ENCODE assay signal across 8 mouse cellular contexts in the genomic region with DNA sequence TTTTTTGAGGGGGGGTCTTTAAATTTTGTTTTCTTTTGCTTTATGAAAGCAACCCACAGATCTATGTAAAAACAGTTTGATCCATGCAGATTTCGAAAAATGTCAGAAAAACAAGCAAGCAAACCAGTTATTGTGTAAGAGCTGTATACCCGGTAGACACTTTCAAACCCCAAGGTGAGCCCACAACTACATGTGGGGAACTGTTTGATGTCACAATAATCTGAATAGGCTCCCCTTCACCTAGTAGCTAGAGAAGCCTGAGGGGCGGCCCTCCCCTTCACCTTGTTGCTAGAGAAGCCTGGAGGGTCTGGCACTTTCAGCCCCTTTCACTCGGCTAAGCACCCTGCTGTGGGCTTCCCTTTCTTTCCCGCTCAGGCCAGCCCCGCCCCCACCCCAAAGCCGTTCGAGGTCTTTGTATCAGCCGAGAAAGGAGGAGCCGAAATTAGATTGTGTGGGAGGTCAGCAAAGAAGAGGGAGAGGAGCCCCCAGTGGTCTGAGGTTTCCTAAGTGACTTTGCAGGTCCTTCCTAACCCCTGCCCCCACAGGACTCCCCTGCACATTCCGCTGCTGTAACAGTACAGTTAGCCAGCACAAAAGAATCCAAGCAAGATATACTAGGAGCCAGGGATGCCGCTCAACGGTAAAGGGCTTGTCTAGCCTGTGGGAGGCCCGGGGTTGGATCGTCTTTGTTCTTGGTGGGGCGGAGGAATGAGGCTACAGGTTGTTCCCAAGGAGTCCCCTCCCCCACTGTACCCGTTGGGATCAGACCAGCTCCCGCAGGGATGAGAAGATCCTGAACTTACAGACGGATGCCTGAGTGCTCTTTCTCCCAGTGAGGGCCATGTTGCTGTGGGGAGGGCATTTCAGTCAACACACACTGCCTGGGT.
DNase-seq lines count a peak whose midpoint lies in the region; ATAC-seq lines count a peak whose summit lies in the region.

No protein-coding gene starts in this region.

- H3K27me3 ChIP-seq in forebrain, embryonic 16.5 days (replicated peaks; ENCODE audit: control insufficient read depth, insufficient read depth, low read length) = no peaks in the 10 kb centered on the region
- H3K27me3 ChIP-seq in limb, embryonic 11.5 days (ENCODE audit: control insufficient read depth, insufficient read depth, low read length) = no peaks in the 10 kb centered on the region
- H3K27me3 ChIP-seq in neural tube, embryonic 12.5 days (replicated peaks) = no peaks in the 10 kb centered on the region

- no peaks in the 10 kb centered on the region for H3K9me3 ChIP-seq in forebrain, embryonic 16.5 days (ENCODE audit: control insufficient read depth, low read length)
- no peaks in the 10 kb centered on the region for H3K9me3 ChIP-seq in limb, embryonic 11.5 days (ENCODE audit: control insufficient read depth, low read length)
- H3K9me3 ChIP-seq in neural tube, embryonic 12.5 days = no peaks in the 10 kb centered on the region

- peak; percentile 69 for ATAC-seq in forebrain, embryonic 16.5 days
- ATAC-seq in limb, embryonic 11.5 days (ENCODE audit: insufficient number of reproducible peaks, low FRiP score, low TSS enrichment, low read depth) = peak; percentile 72
- peak; percentile 77 for ATAC-seq in neural tube, embryonic 12.5 days (ENCODE audit: low FRiP score, low read depth)
- ATAC-seq in frontal cortex, adult (ENCODE audit: low TSS enrichment) = no peak

- WGBS in forebrain, embryonic 16.5 days = 2% methylated on average over 19 of the region's 19 CpGs
- WGBS in limb, embryonic 11.5 days = 4% methylated on average over 19 of the region's 19 CpGs
- WGBS in neural tube, embryonic 12.5 days = 1% methylated on average over 19 of the region's 19 CpGs

- peak; percentile 40 for DNase-seq in left cerebral cortex, postnatal 4 days
- DNase-seq in left cerebral cortex, adult 18-20 months (ENCODE audit: low spot score in 2 of 2) = no peak
- peak; percentile 8 to 33 for DNase-seq in adrenal gland, postnatal 36 days
- DNase-seq in limb, embryonic 11.5 days (ENCODE audit: low spot score) = peak; percentile 82
- DNase-seq in gastrocnemius, postnatal 4 days (ENCODE audit: low spot score in 2 of 2) = no peak

- H3K36me3 ChIP-seq in forebrain, embryonic 16.5 days (ENCODE audit: control insufficient read depth, insufficient read depth) = no peaks in the 10 kb centered on the region
- H3K36me3 ChIP-seq in limb, embryonic 11.5 days (ENCODE audit: control insufficient read depth, insufficient read depth, low read length) = no peaks in the 10 kb centered on the region
- H3K36me3 ChIP-seq in neural tube, embryonic 12.5 days = no peaks in the 10 kb centered on the region

- peak overlapping the region; percentile 49 for H3K4me2 ChIP-seq in forebrain, embryonic 16.5 days (ENCODE audit: low read length)
- peak overlapping the region; percentile 40 for H3K4me2 ChIP-seq in limb, embryonic 11.5 days (ENCODE audit: low read depth, severe bottlenecking)
- H3K4me2 ChIP-seq in neural tube, embryonic 12.5 days (replicated peaks) = peak overlapping the region; percentile 54

- intact Hi-C loops in left cerebral cortex, postnatal 4 days (cut with DNase I) = no loop called here

- peaks cover 26% of the 10 kb centered on the region for H3K4me1 ChIP-seq in forebrain, embryonic 16.5 days (replicated peaks; ENCODE audit: control insufficient read depth, insufficient read depth, low read length)
- H3K4me1 ChIP-seq in limb, embryonic 11.5 days (ENCODE audit: control insufficient read depth, insufficient read depth, low read length) = peaks cover 10% of the 10 kb centered on the region
- H3K4me1 ChIP-seq in neural tube, embryonic 12.5 days = peaks cover 26% of the 10 kb centered on the region

- H3K27ac ChIP-seq in forebrain, embryonic 16.5 days (ENCODE audit: low read length) = no peak overlapping the region; the same call in 1 of the 2 replicates
- H3K27ac ChIP-seq in limb, embryonic 11.5 days (replicated peaks; ENCODE audit: low read depth, low read length) = peak overlapping the region; percentile 64
- 0 out of 2 replicates have a peak overlapping the region, but pooled peaks have one; percentile 17 for H3K27ac ChIP-seq in neural tube, embryonic 12.5 days

- H3K4me3 ChIP-seq in forebrain, embryonic 16.5 days (replicated peaks; ENCODE audit: low read length) = peak overlapping the region; percentile 30
- peak overlapping the region; percentile 15 for H3K4me3 ChIP-seq in limb, embryonic 11.5 days (ENCODE audit: low read depth, low read length)
- peak overlapping the region; percentile 21; the same call in 1 of the 2 replicates for H3K4me3 ChIP-seq in neural tube, embryonic 12.5 days

- H3K9ac ChIP-seq in forebrain, embryonic 16.5 days (replicated peaks; ENCODE audit: low read depth, low read length) = peak overlapping the region; percentile 14
- peak overlapping the region; percentile 76 for H3K9ac ChIP-seq in limb, embryonic 11.5 days (ENCODE audit: low read length)
- peak overlapping the region; percentile 41 for H3K9ac ChIP-seq in neural tube, embryonic 12.5 days

Comparison
In these comparisons a context has a peak if more than half of its experiments do, and no peak if none do; other contexts are left out.
1. DNase-seq: peak in left cerebral cortex, postnatal 4 days (single experiment), adrenal gland, postnatal 36 days (2 of 2) and limb, embryonic 11.5 days (single experiment); none in left cerebral cortex, adult 18-20 months (0 of 2) and gastrocnemius, postnatal 4 days (0 of 2).
2. H3K9ac ChIP-seq: peak in every context shown above with its lines; median percentile 76 in limb, embryonic 11.5 days; 41 in neural tube, embryonic 12.5 days; 14 in forebrain, embryonic 16.5 days.
3. Peak in every context shown above with its lines, with median percentiles within 50 percentile points of each other: H3K4me2 ChIP-seq and H3K4me3 ChIP-seq.